In genomic region chr2:103411348-103411747, GRCm38 (mm10) we compare ENCODE assay signal across 30 mouse cellular contexts. TPM values are rescaled to one million over a fixed set of nuclear protein-coding genes. Genes with fewer than 3 reads are reported as not detected.
DNase-seq lines count a peak whose midpoint lies in the region; ATAC-seq and TF ChIP-seq lines count a peak whose summit lies in the region.
"Had no signal": no experiment of that assay in that cellular context is flagged by ENCODE, and none has a peak within 500 bp of the region (broad histone marks: within the 10 kb centered on the region; RNA-seq: fewer than 3 reads in every experiment).

Gene Elf5 (plus strand): TSS chr2:103411688.

- H3K27me3 ChIP-seq in embryonic facial prominence, embryonic 15.5 days = no peaks in the 10 kb centered on the region
- H3K27me3 ChIP-seq: hindbrain, embryonic 12.5 days; limb, embryonic 12.5 days; liver, embryonic 15.5 days; lung, embryonic 15.5 days; neural tube, embryonic 15.5 days; stomach, embryonic 15.5 days had no signal

- TF ChIP-seq POLR2A in lung, adult 2 months (IDR thresholded peaks at IDR 0.05; ENCODE audit: borderline replicate concordance, extremely low read depth, low read depth, low read length) = no peak

- no peaks in the 10 kb centered on the region for H3K4me1 ChIP-seq in lung, adult 2 months (ENCODE audit: control insufficient read depth, insufficient read depth, low read length)
- no peaks in the 10 kb centered on the region for H3K4me1 ChIP-seq in embryonic facial prominence, embryonic 15.5 days
- H3K4me1 ChIP-seq: hindbrain, embryonic 12.5 days; limb, embryonic 12.5 days; liver, embryonic 15.5 days; neural tube, embryonic 15.5 days; stomach, embryonic 15.5 days had no signal

- H3K27ac ChIP-seq in embryonic facial prominence, embryonic 15.5 days (replicated peaks) = no peak within 1 kb of the TSS
- H3K27ac ChIP-seq: heart, embryonic 10.5 days; hindbrain, embryonic 12.5 days; limb, embryonic 12.5 days; liver, embryonic 15.5 days; lung, embryonic 15.5 days; macrophage; neural tube, embryonic 15.5 days; stomach, embryonic 15.5 days had no signal

- no peak within 1 kb of the TSS for H3K9ac ChIP-seq in embryonic facial prominence, embryonic 15.5 days
- H3K9ac ChIP-seq: hindbrain, embryonic 12.5 days; limb, embryonic 12.5 days; liver, embryonic 15.5 days; lung, embryonic 15.5 days; neural tube, embryonic 15.5 days; stomach, embryonic 15.5 days had no signal

- 73% methylated on average over 6 of the region's 6 CpGs for WGBS in lung, adult 2 months
- WGBS in embryonic facial prominence, embryonic 15.5 days = 80% methylated on average over 6 of the region's 6 CpGs

- 0 out of 2 replicates have a peak, but pooled peaks have one; percentile 19 for ATAC-seq in embryonic facial prominence, embryonic 15.5 days (ENCODE audit: insufficient number of reproducible peaks, low FRiP score, low TSS enrichment, low read depth)
- ATAC-seq: CD4-positive, CD25-positive, alpha-beta regulatory T cell, adult 4 months; forebrain, embryonic 14.5 days; intestine, embryonic 16.5 days had no signal

- H3K36me3 ChIP-seq in embryonic facial prominence, embryonic 15.5 days = no peaks in the 10 kb centered on the region
- H3K36me3 ChIP-seq: heart, embryonic 10.5 days; hindbrain, embryonic 12.5 days; limb, embryonic 12.5 days; liver, embryonic 15.5 days; lung, embryonic 15.5 days; neural tube, embryonic 15.5 days; stomach, embryonic 15.5 days had no signal

- no peak for DNase-seq in lung, adult 2 months
- no peak for DNase-seq in lung, postnatal 25 days (ENCODE audit: low spot score)
- DNase-seq in 416B (ENCODE audit: low read depth) (peak; percentile 6), NIH3T3 (ENCODE audit: low read depth) (peak; percentile 3)
- no peak for DNase-seq in neural tube, embryonic 10.5 days (ENCODE audit: extremely low spot score, low spot score)
- DNase-seq in cerebellum, adult 9-11 months = no peak
- DNase-seq: cerebellum, adult 11 months; cerebellum, postnatal 10 days; gastrocnemius, postnatal 14 days; heart, adult 11 months; heart, postnatal 36 days; kidney, adult 8-10 months; kidney, postnatal 14 days; layer of hippocampus, adult 9-11 months; midbrain, embryonic 14.5 days; right cerebral cortex, postnatal 25 days; thymus, postnatal 14 days had no signal

- no peak for TF ChIP-seq CTCF in lung, adult 2 months (IDR thresholded peaks at IDR 0.05; ENCODE audit: insufficient read depth, low read length)

- H3K9me3 ChIP-seq in embryonic facial prominence, embryonic 15.5 days (replicated peaks) = no peaks in the 10 kb centered on the region
- H3K9me3 ChIP-seq: heart, embryonic 10.5 days; hindbrain, embryonic 12.5 days; limb, embryonic 12.5 days; liver, embryonic 15.5 days; lung, embryonic 15.5 days; neural tube, embryonic 15.5 days; stomach, embryonic 15.5 days had no signal

- H3K4me3 ChIP-seq in lung, adult 2 months (replicated peaks; ENCODE audit: extremely low read depth, low read depth, low read length) = no peak within 1 kb of the TSS
- no peak within 1 kb of the TSS for H3K4me3 ChIP-seq in embryonic facial prominence, embryonic 15.5 days (replicated peaks)
- H3K4me3 ChIP-seq: heart, embryonic 10.5 days; hindbrain, embryonic 12.5 days; limb, embryonic 12.5 days; liver, embryonic 15.5 days; lung, embryonic 15.5 days; neural tube, embryonic 15.5 days; stomach, embryonic 15.5 days had no signal

- H3K4me2 ChIP-seq in embryonic facial prominence, embryonic 15.5 days (replicated peaks) = no peak within 1 kb of the TSS
- H3K4me2 ChIP-seq: hindbrain, embryonic 12.5 days; limb, embryonic 12.5 days; liver, embryonic 15.5 days; lung, embryonic 15.5 days; neural tube, embryonic 15.5 days; stomach, embryonic 15.5 days had no signal

RNA-seq across cellular contexts. Expression of gene Elf5, which starts in this region (rescaled TPM):
- polyA plus RNA-seq in lung, adult 2 months (2012; rRNA removed) = 32.8 and 55.4 TPM in 2 replicates
- 4.2 and 4.7 TPM in 2 replicates for polyA plus RNA-seq in embryonic facial prominence, embryonic 15.5 days (2015; fragmentation: Nextera tagmentation; extraction: Ambion mirVana)
- polyA plus RNA-seq: CD4-positive, CD25-positive, alpha-beta regulatory T cell, adult 4 months; forebrain, embryonic 14.5 days; heart, embryonic 10.5 days; hindbrain, embryonic 12.5 days; limb, embryonic 12.5 days; liver, adult 2 months; macrophage; midbrain, embryonic 14.5 days; neural tube, embryonic 15.5 days had no signal

Comparison
In these comparisons a context has a peak if more than half of its experiments do, and no peak if none do; other contexts are left out.
1. DNase-seq: peak in 416B (single experiment) and NIH3T3 (single experiment); none in lung, adult 2 months (single experiment), lung, postnatal 25 days (single experiment), neural tube, embryonic 10.5 days (single experiment) and cerebellum, adult 9-11 months (single experiment).